Mouse (Mus musculus): ENCODE measurements around the gene Frat2.

DNA sequence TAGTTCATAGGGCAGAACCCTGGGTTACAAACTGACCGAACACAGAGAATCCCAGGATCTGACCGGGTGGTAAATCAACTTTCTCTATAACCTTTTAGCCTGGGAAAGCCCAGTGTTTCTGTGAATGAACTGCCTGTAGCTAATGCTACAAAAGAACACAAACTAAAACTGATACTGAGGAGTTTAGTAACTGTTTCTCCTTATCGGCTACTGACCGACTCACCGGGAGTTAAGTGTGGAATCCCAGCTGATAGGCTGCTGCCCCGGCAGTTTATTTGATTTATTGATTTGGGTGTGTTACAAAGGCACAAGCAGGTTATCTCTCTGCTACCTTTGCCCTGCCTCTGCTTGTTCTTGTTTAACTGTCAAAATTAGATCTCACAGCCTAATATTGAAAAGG, 9.1 kb downstream of the Frat2 start:
- TF ChIP-seq CTCF (IDR thresholded peaks at IDR 0.05; ENCODE audit: extremely low read depth, insufficient read length, insufficient replicate concordance, low read depth, low read length), result no peak
- no peak for TF ChIP-seq POLR2A (IDR thresholded peaks at IDR 0.05; ENCODE audit: low read depth, low read length)
